Mouse (Mus musculus) G1E-ER4 (cell line): ENCODE measurements around the gene Olfr1170. TPM values are rescaled to one million over a fixed set of nuclear protein-coding genes. Genes with fewer than 3 reads are reported as not detected.

ENCODE experiments used
- GATA1 ChIP-seq: IDR thresholded peaks from one replicate; pipeline ENCODE4 v1.8.0; 2012; ENCODE audit warnings: low read length, inconsistent platforms
- polyA plus RNA-seq: library from polyadenylated mRNA; stranded (reverse); fragments of >175 nt; gene quantifications from 2 replicates; pipeline ENCODE4 v1.2.3, GENCODE M21; 2012

The Olfr1170 gene
- polyA plus RNA-seq = not detected in 2 replicates

GRCm38 (mm10) chr2:88228234-88228633, at the start of gene Olfr1170:
Olfr1170 (minus strand) TSS chr2:88228334.
- no peak for TF ChIP-seq GATA1

GRCm38 (mm10) chr2:88220784-88221183, 7.3 kb downstream of the Olfr1170 start:
- no peak for TF ChIP-seq GATA1

- TF ChIP-seq GATA1 = no peak
Measured at GRCm38 (mm10) chr2:88181580-88181979, 46.6 kb downstream of the Olfr1170 start, which contains the start of gene Olfr1168. Olfr1168 (plus strand) TSS chr2:88181880.

Other genes with a start within 250 kb of the Olfr1170 start
- gene Olfr1158, start 238.2 kb downstream of the Olfr1170 start, polyA plus RNA-seq = not detected in 2 replicates
- gene Olfr1160, start 220.1 kb downstream of the Olfr1170 start, polyA plus RNA-seq = not detected in 2 replicates
- gene Olfr1161, start 205.6 kb downstream of the Olfr1170 start, polyA plus RNA-seq = not detected in 2 replicates
- gene Olfr73, start 190.6 kb downstream of the Olfr1170 start, polyA plus RNA-seq = not detected in 2 replicates
- gene Olfr1162, start 177.2 kb downstream of the Olfr1170 start, polyA plus RNA-seq = not detected in 2 replicates
- not detected in 2 replicates for gene Olfr1163, start 156.5 kb downstream of the Olfr1170 start, polyA plus RNA-seq
- not detected in 2 replicates for gene Olfr1164, start 134.4 kb downstream of the Olfr1170 start, polyA plus RNA-seq
- not detected in 2 replicates for gene Olfr1166, start 100.1 kb downstream of the Olfr1170 start, polyA plus RNA-seq
- not detected in 2 replicates for gene Olfr1167, start 73.1 kb downstream of the Olfr1170 start, polyA plus RNA-seq
- gene Olfr1168, start 46.5 kb downstream of the Olfr1170 start, polyA plus RNA-seq = not detected in 2 replicates
- not detected in 2 replicates for gene Olfr1173, start 51.5 kb upstream of the Olfr1170 start, polyA plus RNA-seq
- gene Olfr1174-ps, start 86.8 kb upstream of the Olfr1170 start, polyA plus RNA-seq = not detected in 2 replicates
- not detected in 2 replicates for gene Olfr1175-ps, start 98.9 kb upstream of the Olfr1170 start, polyA plus RNA-seq
- gene Olfr1176, start 108.4 kb upstream of the Olfr1170 start, polyA plus RNA-seq = not detected in 2 replicates
- gene Olfr1177-ps, start 118.2 kb upstream of the Olfr1170 start, polyA plus RNA-seq = not detected in 2 replicates
- gene Olfr1178, start 158.7 kb upstream of the Olfr1170 start, polyA plus RNA-seq = not detected in 2 replicates
- gene Olfr1179, start 178.1 kb upstream of the Olfr1170 start, polyA plus RNA-seq = not detected in 2 replicates
- not detected in 2 replicates for gene Olfr1180, start 190.8 kb upstream of the Olfr1170 start, polyA plus RNA-seq
- not detected in 2 replicates for gene Olfr1181, start 197.8 kb upstream of the Olfr1170 start, polyA plus RNA-seq
- not detected in 2 replicates for gene Gm13757, start 220.8 kb upstream of the Olfr1170 start, polyA plus RNA-seq
- not detected in 2 replicates for gene Olfr1183, start 226.5 kb upstream of the Olfr1170 start, polyA plus RNA-seq